Mouse (Mus musculus) frontal cortex, postnatal 10 days (tissue): ENCODE results near the gene Bckdk.
"Not testable (repeated sequence)": the region's sequence is repeated elsewhere in the genome, so short reads cannot be mapped to it uniquely, and the experiment has no call there.

ENCODE experiments used
- DNase-seq, 2 experiments: peaks; one replicate each; pipeline ENCODE4 v3.0.0; 2022; ENCODE audit warnings: low spot score in 2 of 2, mixed read lengths in 1 of 2

Bckdk gene

GRCm38 (mm10) chr7:127895891-127896290 lies 8.0 kb upstream of the Bckdk start:
- DNase-seq: not testable (repeated sequence)

- no peak for DNase-seq
Observed at GRCm38 (mm10) chr7:127896384-127896783, 7.5 kb upstream of the Bckdk start.

- no peak for DNase-seq
Observed at GRCm38 (mm10) chr7:127897542-127897941, 6.3 kb upstream of the Bckdk start.

- DNase-seq: no peak
Observed at GRCm38 (mm10) chr7:127898179-127898956, 5.5 kb upstream of the Bckdk start.

- no peak for DNase-seq
Observed at GRCm38 (mm10) chr7:127899997-127900396, 3.9 kb upstream of the Bckdk start.

GRCm38 (mm10) chr7:127901772-127902171 lies 2.1 kb upstream of the Bckdk start:
- DNase-seq: no peak

- no peak for DNase-seq
Observed at GRCm38 (mm10) chr7:127907939-127908338, 4.1 kb downstream of the Bckdk start.

- DNase-seq: no peak
Observed at GRCm38 (mm10) chr7:127908656-127909055, 4.8 kb downstream of the Bckdk start.

GRCm38 (mm10) chr7:127912190-127912871 lies 8.4 kb downstream of the Bckdk start, which contains the start of gene Kat8:
Gene Kat8 (plus strand): TSS chr7:127912516.
- peak; percentile 68 to 83 for DNase-seq

- no peak for DNase-seq
Observed at GRCm38 (mm10) chr7:127912938-127913337, 9.1 kb downstream of the Bckdk start.

- DNase-seq: no peak
Observed at GRCm38 (mm10) chr7:127915293-127915692, 11.4 kb downstream of the Bckdk start.

GRCm38 (mm10) chr7:127918203-127918602 lies 14.3 kb downstream of the Bckdk start:
- DNase-seq: no peak

GRCm38 (mm10) chr7:127919290-127919689 lies 15.4 kb downstream of the Bckdk start:
- DNase-seq: no peak

- no peak for DNase-seq
Observed at GRCm38 (mm10) chr7:127921516-127921915, 17.6 kb downstream of the Bckdk start.

- no peak for DNase-seq
Observed at GRCm38 (mm10) chr7:127922451-127923275, 18.8 kb downstream of the Bckdk start.

GRCm38 (mm10) chr7:127923714-127924113 lies 19.8 kb downstream of the Bckdk start:
- DNase-seq: no peak

- DNase-seq: no peak
Observed at GRCm38 (mm10) chr7:127925252-127925651, 21.4 kb downstream of the Bckdk start.

GRCm38 (mm10) chr7:127926066-127926465 lies 22.2 kb downstream of the Bckdk start:
- no peak for DNase-seq

- no peak for DNase-seq
Observed at GRCm38 (mm10) chr7:127926846-127927245, 23.0 kb downstream of the Bckdk start.

GRCm38 (mm10) chr7:127927726-127928125 lies 23.8 kb downstream of the Bckdk start:
- no peak for DNase-seq

GRCm38 (mm10) chr7:127928596-127928995 lies 24.7 kb downstream of the Bckdk start:
- DNase-seq: no peak

- DNase-seq: no peak
Observed at GRCm38 (mm10) chr7:127929923-127930322, 26.0 kb downstream of the Bckdk start, which contains the start of gene Prss8. Gene Prss8 (minus strand): TSS chr7:127930104.
